Mouse (Mus musculus) embryonic fibroblast, embryonic 13.5 days (primary cell): ENCODE results near the gene Pde7b. TPM values are rescaled to one million over a fixed set of nuclear protein-coding genes. Genes with fewer than 3 reads are reported as not detected.

Source experiments
- H3K27ac ChIP-seq: 2 replicates; pipeline ENCODE4 v1.5.1; 2012; ENCODE audit warnings: low read length, control low read depth, inconsistent platforms; ENCODE audit not compliant: insufficient read depth
- H3K4me1 ChIP-seq: 2 replicates; pipeline ENCODE4 v1.6.1; 2011; ENCODE audit warnings: low read length; ENCODE audit not compliant: control insufficient read depth, insufficient read depth
- H3K4me3 ChIP-seq: 2 replicates; pipeline ENCODE4 v1.5.1; 2011; ENCODE audit warnings: mild to moderate bottlenecking, control low read depth, low read length; ENCODE audit not compliant: insufficient read depth
- CTCF ChIP-seq: IDR thresholded peaks from 2 replicates; pipeline ENCODE4 v1.5.1; 2011; ENCODE audit warnings: mild to moderate bottlenecking, control low read depth, low read length, moderate library complexity, borderline replicate concordance; ENCODE audit not compliant: insufficient read depth
- POLR2A ChIP-seq: IDR thresholded peaks from 2 replicates; pipeline ENCODE4 v1.6.1; 2011; ENCODE audit warnings: low read depth, mild to moderate bottlenecking, control low read depth, low read length, moderate library complexity
- polyA plus RNA-seq: library from polyadenylated mRNA; stranded (reverse); fragments of >200 nt; gene quantifications from 2 replicates; pipeline ENCODE4 v1.2.4, GENCODE M21; 2011; ENCODE audit warnings: low read depth; ENCODE audit not compliant: missing spikeins, insufficient read length

Pde7b gene
- polyA plus RNA-seq, 1 experiment, result 9.0 TPM

GRCm38 (mm10) chr10:20459657-20460350 lies 265.1 kb downstream of the Pde7b start:
- Histone ChIP-seq H3K4me3 (no peak overlapping the region), H3K27ac (no peak overlapping the region), H3K4me1 (no peaks in the 10 kb centered on the region; the same call in 1 of the 2 replicates)
- TF ChIP-seq POLR2A (no peak), CTCF (no peak)

DNA sequence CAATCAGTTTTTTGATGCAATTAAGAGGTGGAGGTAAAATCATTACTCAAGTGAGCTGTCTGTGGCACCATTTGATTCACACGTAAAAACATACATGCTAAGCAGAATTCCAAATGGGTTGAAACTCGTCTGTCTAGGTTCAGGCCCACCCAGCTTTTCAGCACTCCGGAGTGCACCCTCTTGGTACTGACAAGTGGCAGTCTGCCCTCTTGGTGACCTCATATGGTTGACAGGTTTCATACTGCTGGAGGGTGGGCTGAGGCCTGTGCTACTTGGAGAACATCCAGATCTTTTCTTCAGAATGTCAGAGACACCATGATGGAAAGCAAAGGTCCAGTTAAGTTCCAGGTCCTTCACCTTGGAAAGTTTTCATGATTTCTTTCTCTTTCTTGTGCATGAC lies 265.7 kb downstream of the Pde7b start:
- TF ChIP-seq POLR2A (no peak), CTCF (no peak)
- Histone ChIP-seq H3K4me3 (no peak overlapping the region), H3K27ac (no peak overlapping the region), H3K4me1 (no peaks in the 10 kb centered on the region)

- no peak for TF ChIP-seq CTCF
- no peak for TF ChIP-seq POLR2A
- H3K27ac ChIP-seq, result no peak overlapping the region
- no peaks in the 10 kb centered on the region for H3K4me1 ChIP-seq
- H3K4me3 ChIP-seq, result no peak overlapping the region
Observed at GRCm38 (mm10) chr10:20454387-20455065, 270.4 kb downstream of the Pde7b start.

GRCm38 (mm10) chr10:20437428-20437827 lies 287.4 kb downstream of the Pde7b start:
- Histone ChIP-seq H3K4me3 (no peak overlapping the region), H3K4me1 (0 out of 2 replicates have a peak, but pooled peaks cover 2% of the 10 kb centered on the region), H3K27ac (no peak overlapping the region)
- TF ChIP-seq POLR2A, result no peak
- no peak for TF ChIP-seq CTCF

DNA sequence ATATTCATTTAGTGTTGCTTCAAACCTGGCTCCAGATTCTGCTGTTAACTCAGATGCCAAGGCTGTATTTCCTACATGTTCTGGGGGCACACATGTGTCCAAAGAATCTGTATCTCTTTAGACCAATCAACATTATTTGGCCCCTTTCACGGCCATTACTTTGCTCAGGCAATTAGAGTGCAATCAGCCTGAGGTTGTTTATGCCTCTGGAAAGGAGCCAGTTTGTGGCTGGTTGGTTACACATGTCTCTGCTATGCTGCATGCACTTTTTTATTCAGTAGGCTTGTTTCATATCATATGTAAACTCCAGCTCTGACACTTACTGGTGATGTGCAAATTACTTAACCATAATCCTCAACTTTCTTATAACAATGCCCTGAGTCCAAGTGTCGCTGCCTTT lies 287.9 kb downstream of the Pde7b start:
- no peak overlapping the region for H3K4me3 ChIP-seq
- no peak overlapping the region for H3K27ac ChIP-seq
- H3K4me1 ChIP-seq, result 0 out of 2 replicates have a peak, but pooled peaks cover 2% of the 10 kb centered on the region
- TF ChIP-seq CTCF (no peak), POLR2A (no peak)

DNA sequence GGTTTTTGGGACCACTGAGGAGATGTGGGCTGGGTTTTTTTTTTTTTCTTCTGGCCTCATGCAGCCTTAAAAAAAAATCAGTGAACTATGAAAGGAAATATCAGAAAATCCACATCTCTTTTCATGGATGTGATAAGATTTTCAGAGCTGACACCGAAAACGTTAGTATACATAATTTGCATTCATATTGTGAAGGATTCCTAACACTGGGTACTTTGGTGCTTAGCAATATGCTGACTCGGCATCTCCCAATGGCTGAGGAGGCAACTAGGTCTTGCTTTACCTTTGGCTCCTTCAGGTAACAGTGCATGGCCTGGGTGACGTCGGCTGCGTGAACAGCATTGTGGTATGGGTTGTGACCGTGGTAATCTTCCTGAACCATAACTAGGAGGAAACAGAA lies 289.0 kb downstream of the Pde7b start:
- no peak overlapping the region for H3K27ac ChIP-seq
- H3K4me1 ChIP-seq, result 0 out of 2 replicates have a peak, but pooled peaks cover 2% of the 10 kb centered on the region
- TF ChIP-seq POLR2A (no peak), CTCF (no peak)
- no peak overlapping the region for H3K4me3 ChIP-seq

DNA sequence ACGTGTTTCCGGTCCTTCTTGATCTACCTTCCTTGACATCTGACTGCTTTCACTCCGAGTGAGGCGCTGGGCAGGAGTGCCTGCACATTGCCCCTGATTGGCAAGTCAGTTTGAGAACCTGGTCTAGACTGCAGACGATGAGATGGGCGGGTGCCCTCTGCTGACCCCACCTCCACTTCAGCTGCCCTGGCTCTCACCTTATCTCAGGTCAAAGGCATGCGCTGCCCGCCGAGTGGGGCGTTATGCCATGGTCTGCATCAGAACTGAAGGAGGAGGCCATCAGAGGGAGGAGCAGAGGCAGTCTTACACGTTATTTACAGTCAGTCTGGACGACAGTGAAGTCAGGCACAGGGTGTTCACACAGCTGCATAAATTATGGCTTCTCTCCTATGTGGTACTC lies 293.5 kb downstream of the Pde7b start:
- no peak overlapping the region for H3K27ac ChIP-seq
- no peaks in the 10 kb centered on the region for H3K4me1 ChIP-seq
- no peak for TF ChIP-seq CTCF
- TF ChIP-seq POLR2A, result no peak
- H3K4me3 ChIP-seq, result no peak overlapping the region

- Histone ChIP-seq H3K4me3 (no peak overlapping the region), H3K27ac (no peak overlapping the region), H3K4me1 (no peaks in the 10 kb centered on the region)
- TF ChIP-seq CTCF, result no peak
- no peak for TF ChIP-seq POLR2A
Observed at GRCm38 (mm10) chr10:20421299-20421883, 303.5 kb downstream of the Pde7b start.

DNA sequence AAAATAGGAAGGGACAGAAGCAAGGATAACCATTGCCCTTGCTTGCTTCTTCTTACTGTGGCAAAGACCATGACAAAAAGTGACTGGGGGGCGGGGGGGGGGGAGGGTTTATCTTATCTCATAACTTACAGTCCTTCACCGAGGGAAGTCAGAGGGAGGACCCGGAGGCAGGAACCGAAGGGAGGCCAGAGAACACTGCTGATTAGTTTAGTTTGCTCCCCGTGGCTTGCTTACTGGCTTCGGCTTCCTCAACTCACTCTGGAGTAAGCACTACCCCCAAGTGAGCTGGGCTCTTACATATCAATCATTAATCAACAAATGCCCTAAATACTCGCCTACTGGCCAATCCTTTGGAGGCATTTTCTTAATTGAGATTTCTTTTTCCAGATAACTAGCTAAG lies 304.6 kb downstream of the Pde7b start:
- no peak for TF ChIP-seq CTCF
- no peak for TF ChIP-seq POLR2A
- Histone ChIP-seq H3K4me1 (no peaks in the 10 kb centered on the region), H3K27ac (no peak overlapping the region), H3K4me3 (no peak overlapping the region)

DNA sequence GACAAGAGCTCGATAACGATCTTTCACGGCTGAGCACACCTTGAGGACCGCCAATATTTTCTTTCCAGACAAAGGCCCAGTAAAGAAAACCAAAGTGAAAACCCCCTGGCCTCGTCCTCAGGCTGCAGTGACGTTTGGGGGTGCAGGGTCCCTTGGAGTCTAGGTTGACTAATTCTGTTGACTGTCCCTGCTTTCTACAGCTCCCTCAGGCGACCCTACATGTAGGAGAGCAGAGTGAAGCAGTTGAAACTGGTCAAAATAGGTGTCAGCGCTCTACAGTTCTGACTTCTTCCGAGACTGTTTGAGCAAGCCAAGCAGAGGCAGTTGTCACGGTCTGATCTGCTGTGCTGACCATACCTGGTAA lies 306.0 kb downstream of the Pde7b start:
- H3K27ac ChIP-seq, result no peak overlapping the region
- no peak overlapping the region for H3K4me3 ChIP-seq
- no peaks in the 10 kb centered on the region for H3K4me1 ChIP-seq
- TF ChIP-seq CTCF (no peak), POLR2A (no peak)
